Mouse (Mus musculus): ENCODE data around the gene Gfm1.

- TF ChIP-seq CTCF (IDR thresholded peaks at IDR 0.05; ENCODE audit: extremely low read depth, insufficient read depth, low read length) (no peak), POLR2A (IDR thresholded peaks at IDR 0.05; ENCODE audit: extremely low read depth, insufficient read depth, low read length) (no peak)
Measured at GRCm38 (mm10) chr3:67492086-67492869, 62.4 kb downstream of the Gfm1 start.
